Mouse (Mus musculus) ES-E14 (cell line): ENCODE measurements around the gene Rhbdf1. TPM values are rescaled to one million over a fixed set of nuclear protein-coding genes. Genes with fewer than 3 reads are reported as not detected.

Experiments
- DNase-seq: peaks from one replicate; pipeline ENCODE4 v3.0.0-alpha.2; 2013; ENCODE audit warnings: low read depth, low spot score
- H3K27ac ChIP-seq: 2 replicates; pipeline ENCODE4 v1.5.1; 2012; ENCODE audit warnings: low read depth, mild to moderate bottlenecking, low read length, moderate library complexity, mixed read lengths; ENCODE audit not compliant: poor library complexity, insufficient read depth, severe bottlenecking
- H3K36me3 ChIP-seq: 2 replicates; pipeline ENCODE4 v1.6.1; 2012; ENCODE audit warnings: mild to moderate bottlenecking, low read length, moderate library complexity, mixed read lengths; ENCODE audit not compliant: control insufficient read depth, poor library complexity, insufficient read depth, severe bottlenecking
- H3K4me1 ChIP-seq, 2 experiments: fragments of 150-350 bp in 1 of 2; sonication (generic) in 1 of 2; 2 replicates each; pipeline ENCODE4 v1.6.1; 2012; ENCODE audit warnings: low read length in 2 of 2, mild to moderate bottlenecking in 1 of 2, mixed read lengths in 1 of 2; ENCODE audit not compliant: control insufficient read depth in 2 of 2, insufficient read depth in 2 of 2, poor library complexity in 1 of 2
- H3K4me3 ChIP-seq, 2 experiments: fragments of 150-350 bp in 1 of 2; sonication (generic) in 1 of 2; 2 replicates each; pipeline ENCODE4 v1.5.1; 2012; ENCODE audit warnings: low read length in 2 of 2, low read depth in 1 of 2, mild to moderate bottlenecking in 1 of 2, mixed read lengths in 1 of 2; ENCODE audit not compliant: insufficient read depth in 1 of 2, poor library complexity in 1 of 2, severe bottlenecking in 1 of 2
- H3K9ac ChIP-seq: 2 replicates; pipeline ENCODE4 v1.6.1; 2012; ENCODE audit warnings: low read depth, mild to moderate bottlenecking, low read length, mixed read lengths; ENCODE audit not compliant: poor library complexity, insufficient read depth, severe bottlenecking
- H3K9me3 ChIP-seq: fragments of 150-350 bp; sonication (generic); 2 replicates; pipeline ENCODE4 v1.6.1; 2012; ENCODE audit warnings: low read depth, mild to moderate bottlenecking, low read length; ENCODE audit not compliant: control insufficient read depth, insufficient read depth
- CHD2 ChIP-seq: IDR thresholded peaks from 2 replicates; pipeline ENCODE4 v1.6.1; 2014; ENCODE audit warnings: mild to moderate bottlenecking, low read depth, low read length, inconsistent platforms
- HCFC1 ChIP-seq: IDR thresholded peaks from 2 replicates; pipeline ENCODE4 v1.6.1; 2012; ENCODE audit warnings: low read length, inconsistent platforms, borderline replicate concordance; ENCODE audit not compliant: insufficient read depth
- MAFK ChIP-seq: IDR thresholded peaks from 2 replicates; pipeline ENCODE4 v1.6.1; 2014; ENCODE audit warnings: mild to moderate bottlenecking, low read depth, low read length, inconsistent platforms; ENCODE audit not compliant: insufficient read depth
- ZC3H11A ChIP-seq: IDR thresholded peaks from 2 replicates; pipeline ENCODE4 v1.6.1; 2012; ENCODE audit warnings: low read depth, mild to moderate bottlenecking, inconsistent platforms, low read length, borderline replicate concordance
- ZNF384 ChIP-seq: IDR thresholded peaks from 2 replicates; pipeline ENCODE4 v1.6.1; 2012; ENCODE audit warnings: low read depth, low read length, inconsistent platforms
- in situ Hi-C, 2 experiments: fragments of 600-800 bp; cut with MboI; formaldehyde crosslinking; loops; one replicate each; pipeline ENCODE4 v1.15.1; 2025; ENCODE audit warnings: low sequenced_read_pairs in 2 of 2, inconsistent platforms in 1 of 2; ENCODE audit not compliant: unreplicated experiment in 2 of 2
- total RNA-seq: library from RNA; depleted of rRNA; stranded (reverse); fragments of 300-350 nt; gene quantifications from 2 replicates; pipeline ENCODE4 v1.2.3, GENCODE M21; 2012

Gene Rhbdf1
- total RNA-seq, 1 experiment, result 24.8 TPM

DNA sequence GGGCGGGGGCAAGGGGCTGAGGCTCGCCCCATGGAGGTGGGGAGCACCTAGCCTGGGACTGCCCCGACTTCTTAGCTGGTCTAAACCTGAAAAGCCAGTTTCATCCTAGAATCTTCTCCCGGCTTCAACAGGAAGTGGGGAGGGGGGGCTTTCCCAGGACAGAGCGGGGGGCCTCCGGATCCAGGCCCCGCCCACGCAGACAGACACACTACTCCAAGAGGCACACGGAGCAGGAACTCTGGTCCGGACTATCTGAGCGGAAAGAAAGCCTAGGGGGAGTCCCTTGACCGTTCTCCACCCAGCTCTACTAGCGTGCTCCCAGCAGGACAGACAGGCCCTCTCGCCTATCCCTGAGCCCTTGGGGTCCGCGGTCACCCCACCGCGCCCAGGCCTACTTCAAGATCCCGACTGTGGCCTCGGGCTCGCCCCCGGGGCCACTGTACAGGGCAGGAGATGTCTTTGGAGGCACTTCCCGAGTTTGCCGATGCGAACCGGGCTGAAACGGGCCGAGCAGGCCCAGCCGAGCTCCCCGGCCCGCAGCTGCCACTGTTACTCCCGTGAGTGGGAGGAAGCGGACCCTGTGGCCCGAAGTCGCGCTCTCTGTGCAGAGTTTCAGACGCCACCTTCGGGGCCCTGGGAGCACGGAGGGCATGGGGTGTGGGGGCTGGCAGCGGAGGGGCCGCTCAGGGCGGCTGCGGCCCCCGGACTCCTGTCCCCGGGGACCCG, 712 bp downstream of the Rhbdf1 start:
- in situ Hi-C loops, result no loop called here
- H3K36me3 ChIP-seq, result no peaks in the 10 kb centered on the region; the same call in 1 of the 2 replicates
- TF ChIP-seq HCFC1 (no peak), CHD2 (no peak), ZNF384 (no peak), MAFK (no peak)
- peak overlapping the region; percentile 56; the same call in 1 of the 2 replicates for H3K27ac ChIP-seq
- peak overlapping the region; percentile 69 to 84 for H3K4me3 ChIP-seq
- peak overlapping the region; percentile 83 for H3K9ac ChIP-seq
- H3K4me1 ChIP-seq, result peaks cover 0 to 41% of the 10 kb centered on the region in 2 experiments; a peak in 3 of 4 replicates
- no peaks in the 10 kb centered on the region for H3K9me3 ChIP-seq
- no peak for DNase-seq

DNA sequence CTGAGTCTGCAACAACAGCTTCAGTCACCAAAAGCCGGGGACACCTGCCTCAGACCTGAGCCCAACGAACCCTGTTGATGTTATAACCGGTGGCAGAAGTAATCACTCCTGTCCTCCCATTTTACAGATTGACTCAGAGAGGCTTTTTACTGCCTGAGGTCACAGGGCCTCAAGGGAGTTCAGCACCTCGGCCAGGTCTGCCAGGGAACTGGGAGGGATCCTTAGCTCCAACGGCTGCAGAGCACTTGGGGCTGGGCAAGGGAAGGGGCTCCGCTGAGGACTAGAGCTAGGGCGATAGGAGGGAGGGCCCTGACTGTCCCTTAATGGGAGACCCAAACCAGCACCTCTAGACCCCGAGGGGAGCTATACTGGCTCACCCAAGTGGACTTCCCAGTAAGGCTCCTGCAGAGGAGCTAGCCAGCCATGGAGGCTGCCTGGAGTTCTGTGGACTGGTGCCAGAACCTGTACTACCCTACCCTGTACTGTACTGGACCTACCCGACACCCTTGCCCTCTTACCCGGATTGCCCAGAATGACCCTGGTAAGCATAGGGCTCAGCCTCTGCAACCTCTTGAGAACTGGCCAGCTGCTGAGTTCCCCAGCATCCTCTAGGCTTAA, 1.4 kb downstream of the Rhbdf1 start:
- in situ Hi-C loops, result no loop called here
- H3K27ac ChIP-seq, result no peak overlapping the region
- H3K9ac ChIP-seq, result 0 out of 2 replicates have a peak overlapping the region, but pooled peaks have one; percentile 4
- no peak for TF ChIP-seq MAFK
- TF ChIP-seq HCFC1, result no peak
- TF ChIP-seq ZNF384, result no peak
- no peak for DNase-seq
- H3K9me3 ChIP-seq, result no peaks in the 10 kb centered on the region
- H3K36me3 ChIP-seq, result peaks cover 3% of the 10 kb centered on the region; the same call in 1 of the 2 replicates
- H3K4me3 ChIP-seq, result peak overlapping the region; percentile 69 to 84
- peaks cover 0 to 37% of the 10 kb centered on the region in 2 experiments; a peak in 3 of 4 replicates for H3K4me1 ChIP-seq

DNA sequence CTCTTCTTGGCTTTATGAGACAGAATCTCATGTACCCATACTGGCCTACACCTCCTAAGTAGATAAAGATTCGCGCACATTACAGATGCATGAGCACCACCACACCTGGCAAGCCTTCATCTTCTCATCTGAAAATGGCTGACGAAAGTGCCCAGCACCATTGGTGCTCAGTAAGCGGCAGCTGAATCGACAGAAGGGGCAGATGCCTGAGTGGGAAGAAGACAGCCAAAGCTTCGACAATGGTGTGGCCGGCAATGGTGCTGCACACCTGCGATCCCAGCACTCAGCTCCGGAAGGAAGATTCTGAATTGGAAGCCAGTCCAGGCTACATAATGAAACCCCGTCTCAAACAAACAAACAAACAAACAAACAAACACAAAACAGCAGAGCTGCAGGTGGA, 2.8 kb downstream of the Rhbdf1 start:
- Histone ChIP-seq H3K4me1 (peaks cover 0 to 31% of the 10 kb centered on the region in 2 experiments; a peak in 3 of 4 replicates), H3K9ac (no peak overlapping the region)
- no peak for TF ChIP-seq MAFK
- TF ChIP-seq ZC3H11A, result no peak
- no peak for TF ChIP-seq ZNF384
- TF ChIP-seq HCFC1, result no peak
- TF ChIP-seq CHD2, result no peak

DNA sequence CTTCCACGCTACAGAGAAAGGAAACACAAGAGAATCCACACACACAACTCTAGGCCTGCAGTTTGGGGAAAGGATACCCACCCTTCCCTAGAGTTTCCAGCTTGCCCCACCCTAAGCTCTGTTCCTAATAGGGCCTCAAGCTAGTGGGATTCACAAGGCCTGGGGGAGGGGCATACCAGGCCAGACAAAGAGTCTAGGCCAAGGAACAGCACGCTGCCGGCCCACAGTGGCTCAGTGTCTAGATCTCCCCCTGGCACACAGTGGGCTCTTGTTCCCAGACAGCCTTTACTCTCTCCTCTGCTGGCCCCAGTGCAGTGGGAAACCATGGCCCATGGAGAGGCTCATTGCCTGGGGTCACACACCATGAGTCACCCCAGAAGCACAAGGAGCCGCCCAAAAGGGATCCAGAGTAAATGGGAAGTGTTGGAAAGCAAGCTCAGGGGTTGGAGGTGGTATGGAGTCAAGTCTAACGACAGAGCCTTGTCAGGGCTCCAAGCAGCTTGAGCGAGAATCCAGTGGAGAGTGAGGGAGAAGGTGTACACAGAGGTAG, 3.5 kb downstream of the Rhbdf1 start:
- in situ Hi-C loops, result no loop called here
- peaks cover 0 to 30% of the 10 kb centered on the region in 2 experiments; a peak in 3 of 4 replicates for H3K4me1 ChIP-seq
- H3K9me3 ChIP-seq, result no peaks in the 10 kb centered on the region
- TF ChIP-seq MAFK (no peak), HCFC1 (no peak), CHD2 (no peak)
- no peak overlapping the region for H3K9ac ChIP-seq
- no peak overlapping the region for H3K27ac ChIP-seq
- peaks cover 13% of the 10 kb centered on the region; the same call in 1 of the 2 replicates for H3K36me3 ChIP-seq
- H3K4me3 ChIP-seq, result no peak overlapping the region
- no peak for DNase-seq

More for the DNA sequence above, 2.8 kb downstream of the Rhbdf1 start:
- no peak for DNase-seq
- in situ Hi-C loops, result no loop called here
- H3K27ac ChIP-seq, result no peak overlapping the region
- no peaks in the 10 kb centered on the region for H3K9me3 ChIP-seq
- H3K36me3 ChIP-seq, result peaks cover 8% of the 10 kb centered on the region; the same call in 1 of the 2 replicates
- no peak overlapping the region for H3K4me3 ChIP-seq
